Mouse (Mus musculus): Measurements from ENCODE around the gene Maml2. TPM values are rescaled to one million over a fixed set of nuclear protein-coding genes. Genes with fewer than 3 reads are reported as not detected.

The Maml2 gene
- polyA plus RNA-seq, 1 experiment, result 5.5 TPM

DNA sequence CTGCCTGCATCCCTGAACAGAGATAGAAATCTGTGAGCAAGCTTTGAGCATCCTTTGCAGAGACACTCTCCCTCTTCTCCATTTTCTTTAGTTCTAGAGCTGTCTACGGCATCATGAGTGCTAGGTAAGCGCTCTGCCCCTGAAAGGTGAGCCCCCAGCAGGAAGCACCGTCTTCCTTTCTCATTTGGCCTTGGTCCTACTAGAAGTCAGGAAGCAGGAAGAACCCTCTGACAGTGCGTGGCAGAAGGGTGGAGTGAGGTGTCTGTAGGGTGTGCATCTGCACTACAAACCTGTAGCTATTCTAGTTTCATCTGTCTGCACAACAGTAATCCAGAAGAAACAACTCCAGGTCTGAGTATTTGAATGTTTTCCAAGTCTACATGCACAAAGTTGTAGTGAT lies 232.8 kb downstream of the Maml2 start:
- H3K4me3 ChIP-seq (ENCODE audit: insufficient read depth, low read length), result no peak overlapping the region
- TF ChIP-seq POLR2A (IDR thresholded peaks at IDR 0.05; ENCODE audit: extremely low read depth, insufficient read depth, low read length) (no peak), CTCF (IDR thresholded peaks at IDR 0.05; ENCODE audit: extremely low read depth, insufficient read depth, low read length) (no peak)
- no peaks in the 10 kb centered on the region for H3K4me1 ChIP-seq (ENCODE audit: control insufficient read depth, insufficient read depth, low read length)
- no peak overlapping the region for H3K27ac ChIP-seq (ENCODE audit: insufficient read depth, low read length)

DNA sequence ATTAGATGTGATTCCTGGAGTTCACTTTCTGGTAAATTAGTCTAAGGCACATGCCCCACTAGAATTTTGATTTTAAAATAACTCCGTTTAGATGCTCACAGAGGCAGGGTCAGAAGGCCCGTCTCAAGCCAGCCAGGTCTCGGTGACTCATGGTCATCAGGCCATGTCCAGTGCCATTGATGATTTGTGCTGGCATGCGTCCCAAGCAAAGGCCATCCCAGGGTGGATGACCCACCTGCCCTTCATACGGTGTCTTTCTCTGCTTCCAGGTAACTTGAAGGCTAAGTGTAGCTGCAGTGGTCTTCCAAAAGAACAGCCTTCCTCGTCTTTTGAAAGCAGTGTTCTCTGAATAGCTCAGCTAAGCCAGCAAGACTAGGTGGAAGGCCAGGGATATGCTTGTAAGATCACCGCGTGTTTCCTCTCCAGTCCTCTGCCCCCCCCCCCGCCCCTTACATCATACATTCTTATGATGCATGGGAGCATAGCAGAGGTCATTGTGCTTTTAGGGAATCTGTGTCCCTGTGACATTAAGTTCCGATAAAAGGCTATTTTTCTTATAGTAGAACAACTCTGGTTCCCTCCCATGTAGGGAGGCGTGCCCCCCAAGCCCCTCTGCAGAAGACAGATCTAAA lies 235.4 kb downstream of the Maml2 start:
- TF ChIP-seq POLR2A (IDR thresholded peaks at IDR 0.05; ENCODE audit: extremely low read depth, insufficient read depth, low read length) (no peak), CTCF (IDR thresholded peaks at IDR 0.05; ENCODE audit: extremely low read depth, insufficient read depth, low read length) (no peak)
- Histone ChIP-seq H3K4me1 (ENCODE audit: control insufficient read depth, insufficient read depth, low read length) (no peaks in the 10 kb centered on the region), H3K4me3 (ENCODE audit: insufficient read depth, low read length) (no peak overlapping the region), H3K27ac (ENCODE audit: insufficient read depth, low read length) (no peak overlapping the region)

DNA sequence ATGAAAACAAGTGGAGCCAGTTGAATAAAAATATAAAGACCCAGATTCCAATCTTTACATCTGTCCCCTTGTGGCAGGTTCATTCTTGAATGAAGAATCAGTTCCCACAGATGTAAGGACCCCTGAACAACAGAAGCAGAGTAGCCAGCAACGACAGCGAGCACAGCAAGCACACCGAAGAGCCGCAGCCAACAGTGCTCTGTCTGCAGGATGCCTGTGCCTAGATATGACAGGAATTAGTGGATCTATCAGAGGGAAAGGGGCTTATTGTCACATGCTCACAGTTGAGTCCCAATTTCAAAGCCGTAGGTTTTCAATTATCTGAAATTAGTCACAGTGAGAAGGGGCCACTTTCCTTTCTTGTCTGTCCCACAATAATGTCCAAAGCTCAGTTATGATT lies 238.0 kb downstream of the Maml2 start:
- TF ChIP-seq POLR2A (IDR thresholded peaks at IDR 0.05; ENCODE audit: extremely low read depth, insufficient read depth, low read length), result no peak
- TF ChIP-seq CTCF (IDR thresholded peaks at IDR 0.05; ENCODE audit: extremely low read depth, insufficient read depth, low read length), result no peak
- no peak overlapping the region for H3K27ac ChIP-seq (ENCODE audit: insufficient read depth, low read length)
- no peaks in the 10 kb centered on the region for H3K4me1 ChIP-seq (ENCODE audit: control insufficient read depth, insufficient read depth, low read length)
- H3K4me3 ChIP-seq (ENCODE audit: insufficient read depth, low read length), result no peak overlapping the region

DNA sequence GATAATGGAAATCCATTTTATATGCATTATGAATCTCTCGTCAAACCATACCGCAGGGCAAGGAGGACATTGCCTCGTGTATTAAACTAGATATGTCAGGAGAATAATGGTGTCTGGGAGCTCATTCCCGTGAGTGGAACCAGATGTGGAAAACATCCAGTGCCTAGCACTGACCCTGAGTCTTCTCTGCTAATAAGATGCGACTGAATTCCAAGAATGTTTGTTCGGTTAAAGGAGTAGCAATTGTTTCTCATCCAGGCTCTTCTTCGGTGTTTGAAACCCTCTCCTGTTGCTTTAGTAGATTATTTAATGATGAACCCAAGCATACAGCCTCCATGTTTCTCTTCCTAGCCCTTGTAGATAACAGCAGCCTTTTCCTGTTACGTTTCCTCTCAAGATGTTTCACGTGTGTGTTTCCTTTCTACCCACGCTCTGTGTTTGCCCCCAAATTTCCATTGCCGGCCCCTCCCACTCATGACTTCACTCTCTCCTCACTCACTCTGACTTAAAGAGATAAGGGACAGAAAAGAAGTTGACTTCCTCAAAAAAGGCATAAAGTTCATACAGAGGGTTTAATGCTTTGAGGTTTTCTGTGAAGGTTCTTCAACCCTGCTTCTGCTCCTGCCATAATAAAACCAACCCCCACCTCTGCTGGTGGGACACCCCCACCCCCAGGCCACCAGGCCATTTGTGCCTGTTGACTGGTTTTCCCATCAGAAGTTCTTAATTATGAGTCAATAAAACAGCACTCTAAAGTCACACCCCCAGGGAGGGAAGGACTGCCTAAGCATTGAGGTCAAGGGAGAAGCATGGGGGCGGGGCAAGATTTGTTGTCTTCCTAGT lies 238.9 kb downstream of the Maml2 start:
- Histone ChIP-seq H3K4me1 (ENCODE audit: control insufficient read depth, insufficient read depth, low read length) (no peaks in the 10 kb centered on the region), H3K4me3 (ENCODE audit: insufficient read depth, low read length) (no peak overlapping the region), H3K27ac (ENCODE audit: insufficient read depth, low read length) (no peak overlapping the region)
- no peak for TF ChIP-seq POLR2A (IDR thresholded peaks at IDR 0.05; ENCODE audit: extremely low read depth, insufficient read depth, low read length)
- TF ChIP-seq CTCF (IDR thresholded peaks at IDR 0.05; ENCODE audit: extremely low read depth, insufficient read depth, low read length), result no peak

DNA sequence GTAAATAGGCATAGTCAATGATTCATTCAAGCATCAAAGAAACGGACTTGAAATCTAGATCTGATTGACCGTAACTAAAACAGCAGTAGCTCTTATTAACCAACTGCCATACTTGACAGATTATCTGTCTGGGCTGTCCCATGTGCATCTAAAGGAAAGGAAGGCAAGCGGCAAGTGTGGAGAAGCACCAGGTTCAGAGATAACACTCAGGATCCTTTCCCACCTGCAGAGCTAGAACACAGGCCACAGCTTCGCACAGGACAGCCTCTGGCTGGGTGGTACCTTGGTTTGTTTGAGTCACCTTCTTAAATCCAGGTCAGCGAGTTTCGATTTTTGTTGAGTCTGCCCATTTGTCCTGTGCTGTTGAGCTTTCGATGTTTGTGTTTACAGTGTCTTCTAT lies 240.4 kb downstream of the Maml2 start:
- H3K4me3 ChIP-seq (ENCODE audit: insufficient read depth, low read length), result no peak overlapping the region
- no peaks in the 10 kb centered on the region for H3K4me1 ChIP-seq (ENCODE audit: control insufficient read depth, insufficient read depth, low read length)
- TF ChIP-seq POLR2A (IDR thresholded peaks at IDR 0.05; ENCODE audit: extremely low read depth, insufficient read depth, low read length), result no peak
- no peak for TF ChIP-seq CTCF (IDR thresholded peaks at IDR 0.05; ENCODE audit: extremely low read depth, insufficient read depth, low read length)
- no peak overlapping the region for H3K27ac ChIP-seq (ENCODE audit: insufficient read depth, low read length)

DNA sequence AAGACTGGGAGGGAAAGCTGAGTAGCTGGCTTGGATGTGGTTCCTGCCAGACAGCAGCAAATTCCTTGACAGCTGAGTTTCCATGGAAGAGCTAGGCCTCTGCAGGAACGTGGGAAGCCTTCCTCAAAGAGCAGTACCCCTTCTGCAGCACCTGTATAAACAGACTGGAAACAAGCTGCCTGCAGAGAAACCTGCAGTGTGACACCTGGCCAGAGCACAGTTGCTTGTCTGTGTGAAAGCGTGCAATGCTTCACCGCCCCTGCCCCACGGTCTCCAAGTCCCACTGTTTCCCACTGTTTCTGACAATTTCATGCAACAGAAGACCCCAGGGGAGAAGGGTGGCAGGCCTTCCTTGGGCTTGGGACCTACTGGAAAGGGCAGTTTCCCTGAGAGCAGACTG lies 241.8 kb downstream of the Maml2 start:
- no peaks in the 10 kb centered on the region for H3K4me1 ChIP-seq (ENCODE audit: control insufficient read depth, insufficient read depth, low read length)
- no peak for TF ChIP-seq POLR2A (IDR thresholded peaks at IDR 0.05; ENCODE audit: extremely low read depth, insufficient read depth, low read length)
- no peak for TF ChIP-seq CTCF (IDR thresholded peaks at IDR 0.05; ENCODE audit: extremely low read depth, insufficient read depth, low read length)
- no peak overlapping the region for H3K27ac ChIP-seq (ENCODE audit: insufficient read depth, low read length)
- no peak overlapping the region for H3K4me3 ChIP-seq (ENCODE audit: insufficient read depth, low read length)

DNA sequence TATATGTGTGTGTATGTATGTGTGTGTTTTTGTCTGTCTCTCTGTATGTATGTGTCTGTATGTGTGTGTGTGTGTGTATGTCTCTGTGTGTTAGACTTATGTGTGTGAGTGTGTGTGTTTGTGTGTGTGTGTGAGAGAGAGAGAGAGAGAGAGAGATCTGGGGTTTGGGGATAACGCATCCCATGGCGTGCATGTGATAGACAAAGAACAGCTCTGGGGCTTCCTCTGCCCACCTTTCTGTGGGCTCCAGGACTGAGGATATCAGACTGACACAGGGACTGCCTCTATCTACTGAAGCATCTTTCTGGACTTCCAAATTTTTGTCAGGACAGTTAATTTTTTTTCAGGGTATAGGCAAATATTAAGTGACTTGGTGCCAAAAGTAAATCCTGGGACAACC lies 242.5 kb downstream of the Maml2 start:
- H3K4me1 ChIP-seq (ENCODE audit: control insufficient read depth, insufficient read depth, low read length), result no peaks in the 10 kb centered on the region
- H3K27ac ChIP-seq (ENCODE audit: insufficient read depth, low read length), result no peak overlapping the region
- H3K4me3 ChIP-seq (ENCODE audit: insufficient read depth, low read length), result no peak overlapping the region
- no peak for TF ChIP-seq POLR2A (IDR thresholded peaks at IDR 0.05; ENCODE audit: extremely low read depth, insufficient read depth, low read length)
- TF ChIP-seq CTCF (IDR thresholded peaks at IDR 0.05; ENCODE audit: extremely low read depth, insufficient read depth, low read length), result no peak

DNA sequence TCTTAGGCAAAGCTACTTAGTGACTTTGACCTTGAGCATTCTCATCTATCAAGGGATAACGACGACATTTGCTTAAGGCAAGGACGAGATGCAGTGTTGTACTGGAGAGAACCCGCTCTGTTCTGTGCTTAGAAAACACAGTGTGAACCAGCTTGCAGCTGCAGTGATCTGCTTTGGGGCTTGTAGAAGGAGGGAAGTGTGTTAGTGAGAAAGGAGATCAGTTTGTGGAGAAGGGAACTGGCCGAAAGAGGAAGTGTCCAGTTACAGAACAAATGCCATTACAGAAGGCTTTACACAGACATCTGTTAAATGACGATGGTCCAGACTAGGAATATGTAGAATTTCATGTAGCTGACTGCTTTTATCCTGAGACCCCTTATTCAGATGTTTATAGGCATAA lies 243.0 kb downstream of the Maml2 start:
- H3K4me1 ChIP-seq (ENCODE audit: control insufficient read depth, insufficient read depth, low read length), result no peaks in the 10 kb centered on the region
- TF ChIP-seq POLR2A (IDR thresholded peaks at IDR 0.05; ENCODE audit: extremely low read depth, insufficient read depth, low read length) (no peak), CTCF (IDR thresholded peaks at IDR 0.05; ENCODE audit: extremely low read depth, insufficient read depth, low read length) (no peak)
- no peak overlapping the region for H3K4me3 ChIP-seq (ENCODE audit: insufficient read depth, low read length)
- no peak overlapping the region for H3K27ac ChIP-seq (ENCODE audit: insufficient read depth, low read length)

DNA sequence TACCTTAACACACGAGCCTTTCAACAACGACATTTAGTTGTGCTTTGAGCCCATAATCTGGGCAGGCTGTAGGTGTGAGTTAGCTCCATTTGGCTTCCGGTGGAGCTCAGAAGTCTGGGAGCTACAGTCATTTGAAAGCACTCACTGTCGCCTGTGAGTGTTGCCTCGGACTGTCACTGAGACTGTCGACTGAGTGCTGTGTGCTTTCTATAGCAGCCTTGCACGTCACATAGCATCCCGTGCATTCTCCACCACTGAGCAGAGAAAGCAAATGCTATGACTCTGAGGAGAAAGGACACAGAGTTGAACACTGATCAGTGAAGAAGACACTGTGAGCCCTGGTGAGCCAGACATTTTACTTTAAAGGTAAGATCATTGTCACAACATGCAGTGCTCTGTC lies 245.4 kb downstream of the Maml2 start:
- no peak overlapping the region for H3K4me3 ChIP-seq (ENCODE audit: insufficient read depth, low read length)
- TF ChIP-seq POLR2A (IDR thresholded peaks at IDR 0.05; ENCODE audit: extremely low read depth, insufficient read depth, low read length), result no peak
- no peak for TF ChIP-seq CTCF (IDR thresholded peaks at IDR 0.05; ENCODE audit: extremely low read depth, insufficient read depth, low read length)
- no peaks in the 10 kb centered on the region for H3K4me1 ChIP-seq (ENCODE audit: control insufficient read depth, insufficient read depth, low read length)
- H3K27ac ChIP-seq (ENCODE audit: insufficient read depth, low read length), result no peak overlapping the region

DNA sequence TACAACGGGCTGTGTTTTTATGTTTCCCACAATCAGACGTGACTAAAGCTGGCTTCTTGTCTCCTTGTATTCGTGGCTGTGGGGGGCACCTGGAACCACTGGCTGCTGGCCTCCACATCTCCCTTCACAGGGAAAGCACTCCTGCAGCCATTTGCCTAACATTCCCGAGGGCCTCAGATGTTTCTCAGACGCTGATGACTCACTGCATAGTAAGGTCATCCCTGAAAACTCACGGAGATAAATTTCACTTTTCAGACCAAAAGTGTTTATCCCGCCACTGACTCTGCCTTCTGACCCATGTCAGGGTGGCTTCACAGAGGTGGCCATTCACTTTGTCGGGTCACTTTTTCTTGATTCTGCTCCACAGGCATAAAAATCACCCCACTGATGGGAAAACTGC lies 246.4 kb downstream of the Maml2 start:
- H3K4me3 ChIP-seq (ENCODE audit: insufficient read depth, low read length), result no peak overlapping the region
- no peak overlapping the region for H3K27ac ChIP-seq (ENCODE audit: insufficient read depth, low read length)
- H3K4me1 ChIP-seq (ENCODE audit: control insufficient read depth, insufficient read depth, low read length), result no peaks in the 10 kb centered on the region
- TF ChIP-seq POLR2A (IDR thresholded peaks at IDR 0.05; ENCODE audit: extremely low read depth, insufficient read depth, low read length), result no peak
- TF ChIP-seq CTCF (IDR thresholded peaks at IDR 0.05; ENCODE audit: extremely low read depth, insufficient read depth, low read length), result no peak

Data from cortical plate, adult 2 months (tissue).